Mouse (Mus musculus) small intestine, adult 2 months (tissue): ENCODE measurements around the gene Dgcr6. TPM values are rescaled to one million over a fixed set of nuclear protein-coding genes. Genes with fewer than 3 reads are reported as not detected.

ENCODE experiments used
- H3K27ac ChIP-seq: fragments of 200-500 bp; 2 replicates; pipeline ENCODE4 v1.5.1; 2012; ENCODE audit warnings: low read depth, low read length, control low read depth, inconsistent platforms; ENCODE audit not compliant: insufficient read depth
- H3K27me3 ChIP-seq: fragments of 200-500 bp; 2 replicates; pipeline ENCODE4 v1.6.1; 2012; ENCODE audit warnings: mild to moderate bottlenecking, moderate library complexity, low read length, inconsistent platforms; ENCODE audit not compliant: control insufficient read depth, insufficient read depth
- H3K36me3 ChIP-seq: fragments of 200-500 bp; 2 replicates; pipeline ENCODE4 v1.6.1; 2012; ENCODE audit warnings: mild to moderate bottlenecking, low read length, control low read depth, inconsistent platforms; ENCODE audit not compliant: control insufficient read depth, insufficient read depth
- H3K4me1 ChIP-seq: fragments of 200-500 bp; 2 replicates; pipeline ENCODE4 v1.6.1; 2012; ENCODE audit warnings: low read length, inconsistent platforms, mixed read lengths; ENCODE audit not compliant: control insufficient read depth, insufficient read depth, insufficient read length
- H3K4me3 ChIP-seq: fragments of 200-500 bp; 2 replicates; pipeline ENCODE4 v1.5.1; 2012; ENCODE audit warnings: low read depth, mild to moderate bottlenecking, control low read depth, inconsistent platforms, low read length, moderate library complexity
- CTCF ChIP-seq: fragments of 200-500 bp; IDR thresholded peaks from 2 replicates; pipeline ENCODE4 v1.5.1; 2012; ENCODE audit warnings: low read depth, mild to moderate bottlenecking, control low read depth, inconsistent platforms, low read length, moderate library complexity, mixed read lengths; ENCODE audit not compliant: insufficient replicate concordance, insufficient read length; ENCODE audit errors: extremely low read depth
- POLR2A ChIP-seq: fragments of 200-500 bp; IDR thresholded peaks from 2 replicates; pipeline ENCODE4 v1.6.1; 2012; ENCODE audit warnings: low read depth, mild to moderate bottlenecking, control low read depth, inconsistent platforms, low read length, moderate library complexity
- WGBS: fragments of 180-500 bp; shearing (Covaris S2); methylation state at CpG from one replicate; pipeline ENCODE4 v1.1.7; 2018; 5-methylcytosine and 5-hydroxymethylcytosine counted together
- polyA plus RNA-seq: library from polyadenylated mRNA; depleted of rRNA; stranded (reverse); fragments of >200 nt; gene quantifications from 2 replicates; pipeline ENCODE4 v1.2.3, GENCODE M21; 2012; rRNA removed

Gene Dgcr6
- polyA plus RNA-seq, 1 experiment, result 147 TPM

GRCm38 (mm10) chr16:18119031-18119730 lies 66.5 kb downstream of the Dgcr6 start:
- TF ChIP-seq CTCF (peak; percentile 60; the same call in 1 of the 2 replicates), POLR2A (no peak)
- Histone ChIP-seq H3K4me1 (no peaks in the 10 kb centered on the region), H3K27ac (no peak overlapping the region), H3K4me3 (no peak overlapping the region), H3K36me3 (no peaks in the 10 kb centered on the region), H3K27me3 (no peaks in the 10 kb centered on the region)
- 27% methylated on average over 8 of the region's 8 CpGs for WGBS

Other genes with a start within 250 kb of the Dgcr6 start
- not detected in 2 replicates for gene B830017H08Rik, start 219.7 kb upstream of the Dgcr6 start, polyA plus RNA-seq
- 4.1 and 13.0 TPM in 2 replicates for gene Car15, start 214.5 kb upstream of the Dgcr6 start, polyA plus RNA-seq
- gene Gm20518, start 161.2 kb upstream of the Dgcr6 start, polyA plus RNA-seq, result 0.85 and 1.9 TPM in 2 replicates
- gene Tssk1, start 158.6 kb upstream of the Dgcr6 start, polyA plus RNA-seq, result 0.08 TPM in 1 of 2 replicates, not detected in the other
- gene Dgcr2, start 154.3 kb upstream of the Dgcr6 start, polyA plus RNA-seq, result 82.2 and 152 TPM in 2 replicates
- gene Tssk2, start 154.2 kb upstream of the Dgcr6 start, polyA plus RNA-seq, result not detected in 2 replicates
- gene Ess2, start 141.5 kb upstream of the Dgcr6 start, polyA plus RNA-seq, result 6.6 and 15.8 TPM in 2 replicates
- 0.36 TPM in 1 of 2 replicates, not detected in the other for gene Gsc2, start 137.8 kb upstream of the Dgcr6 start, polyA plus RNA-seq
- 204 and 328 TPM in 2 replicates for gene Slc25a1, start 124.6 kb upstream of the Dgcr6 start, polyA plus RNA-seq
- gene Vpreb2, start 72.4 kb upstream of the Dgcr6 start, polyA plus RNA-seq, result not detected in 2 replicates
- gene Prodh, start 37.3 kb downstream of the Dgcr6 start, polyA plus RNA-seq, result 26.1 and 89.7 TPM in 2 replicates
- gene Rtn4r, start 74.8 kb downstream of the Dgcr6 start, polyA plus RNA-seq, result 8.4 and 21.9 TPM in 2 replicates
- gene Ccdc188, start 165.0 kb downstream of the Dgcr6 start, polyA plus RNA-seq, result not detected in 2 replicates
- gene Zdhhc8, start 182.3 kb downstream of the Dgcr6 start, polyA plus RNA-seq, result 21.3 and 27.8 TPM in 2 replicates
- gene Trmt2a, start 195.8 kb downstream of the Dgcr6 start, polyA plus RNA-seq, result 24.0 and 29.7 TPM in 2 replicates
- 17.7 and 47.7 TPM in 2 replicates for gene Ranbp1, start 195.9 kb downstream of the Dgcr6 start, polyA plus RNA-seq
- gene Gm49776, start 205.5 kb downstream of the Dgcr6 start, polyA plus RNA-seq, result not detected in 2 replicates
- 6.3 and 14.5 TPM in 2 replicates for gene Dgcr8, start 236.4 kb downstream of the Dgcr6 start, polyA plus RNA-seq